Mouse (Mus musculus) myocyte (in vitro differentiated cells): ENCODE results near the gene Dhdds.

ENCODE experiments used
- CEBPB ChIP-seq: IDR thresholded peaks from 2 replicates; pipeline ENCODE4 v1.6.1; 2011; ENCODE audit warnings: mild to moderate bottlenecking, moderate library complexity; ENCODE audit not compliant: poor library complexity, insufficient read depth, severe bottlenecking
- E2F4 ChIP-seq: IDR thresholded peaks from one replicate; pipeline ENCODE4 v1.6.1; 2011; ENCODE audit warnings: mild to moderate bottlenecking, control low read depth, moderate library complexity; ENCODE audit not compliant: insufficient read depth
- MAX ChIP-seq: IDR thresholded peaks from one replicate; pipeline ENCODE4 v1.6.1; 2011; ENCODE audit warnings: low read depth, mild to moderate bottlenecking, control low read depth
- MYOD1 ChIP-seq, 3 experiments: IDR thresholded peaks; one replicate each; pipeline ENCODE4 v1.6.1; 2011; ENCODE audit warnings: control low read depth in 2 of 3, low read depth in 2 of 3, mild to moderate bottlenecking in 2 of 3, moderate library complexity in 1 of 3; ENCODE audit not compliant: insufficient read length in 2 of 3, control insufficient read depth in 1 of 3
- MYOG ChIP-seq, 3 experiments: IDR thresholded peaks; one replicate each; pipeline ENCODE4 v1.6.1; 2011; ENCODE audit warnings: control low read depth in 2 of 3, low read depth in 2 of 3, mild to moderate bottlenecking in 2 of 3; ENCODE audit not compliant: insufficient read length in 2 of 3, control insufficient read depth in 1 of 3, insufficient read depth in 1 of 3
- POLR2A ChIP-seq: IDR thresholded peaks from one replicate; pipeline ENCODE4 v1.6.1; 2011; ENCODE audit warnings: low read depth, mild to moderate bottlenecking, control low read depth, moderate library complexity; ENCODE audit not compliant: insufficient read length
- POLR2AphosphoS2 ChIP-seq: IDR thresholded peaks from one replicate; pipeline ENCODE4 v1.6.1; 2011; ENCODE audit warnings: low read depth, control low read depth; ENCODE audit not compliant: insufficient read length
- REST ChIP-seq: IDR thresholded peaks from one replicate; pipeline ENCODE4 v1.6.1; 2011; ENCODE audit warnings: mild to moderate bottlenecking, control low read depth, moderate library complexity; ENCODE audit not compliant: insufficient read depth, insufficient read length
- TCF12 ChIP-seq: IDR thresholded peaks from one replicate; pipeline ENCODE4 v1.6.1; 2011; ENCODE audit warnings: mild to moderate bottlenecking, control low read depth; ENCODE audit not compliant: poor library complexity, insufficient read depth, severe bottlenecking
- TCF3 ChIP-seq: IDR thresholded peaks from one replicate; pipeline ENCODE4 v1.6.1; 2011; ENCODE audit warnings: low read depth, control low read depth; ENCODE audit not compliant: insufficient read length
- USF1 ChIP-seq: IDR thresholded peaks from one replicate; pipeline ENCODE4 v1.6.1; 2011; ENCODE audit warnings: low read depth, mild to moderate bottlenecking, control low read depth, moderate library complexity

GRCm38 (mm10) chr4:134035953-134036352, 35.2 kb upstream of the Dhdds start:
- TF ChIP-seq TCF3 = no peak
- TF ChIP-seq POLR2A = no peak
- no peak for TF ChIP-seq E2F4
- no peak for TF ChIP-seq USF1
- no peak for TF ChIP-seq TCF12
- no peak for TF ChIP-seq MAX
- no peak for TF ChIP-seq MYOD1 (IDR thresholded peaks at IDR 0.05; ENCODE audit: control insufficient read depth in 1 of 3, insufficient read length in 2 of 3, low read depth in 2 of 3)
- no peak for TF ChIP-seq POLR2AphosphoS2
- no peak for TF ChIP-seq CEBPB
- TF ChIP-seq REST = no peak
- no peak for TF ChIP-seq MYOG (IDR thresholded peaks at IDR 0.05; ENCODE audit: control insufficient read depth in 1 of 3, insufficient read depth in 1 of 3, insufficient read length in 2 of 3, low read depth in 2 of 3)
